Mouse (Mus musculus) lung, postnatal 0 days (tissue): ENCODE measurements at regions not wholly inside any gene's neighbourhood (a gene's known extent, or its start where the extent isn't known, plus 50 kb on each side); places are given as distances from the start of the nearest gene placed in this dataset.

Experiments
- CTCF ChIP-seq: IDR thresholded peaks from 2 replicates; pipeline ENCODE4 v1.5.1; 2016; ENCODE audit warnings: antibody characterized with exemption, mild to moderate bottlenecking
- EP300 ChIP-seq: IDR thresholded peaks from 2 replicates; pipeline ENCODE4 v1.6.1; 2016; ENCODE audit warnings: antibody characterized with exemption, mild to moderate bottlenecking, control low read depth

- TF ChIP-seq CTCF (no peak), EP300 (no peak)
Observed at GRCm38 (mm10) chr7:70752802-70753218, 386.3 kb upstream of the Nr2f2 start.
